Mouse (Mus musculus): ENCODE measurements around the gene Nol3. TPM values are rescaled to one million over a fixed set of nuclear protein-coding genes. Genes with fewer than 3 reads are reported as not detected.

Gene Nol3
- total RNA-seq, 2 experiments from 2014 or later = 23.9 to 26.0 TPM

GRCm38 (mm10) chr8:105260371-105261099, 15.4 kb upstream of the Nol3 start:
- no peak for DNase-seq
- intact Hi-C loops (cut with DNase I) = loop anchor here (5.0 kb wide), 1 partner anchor 88 kb away; the partner anchor contains the start of gene Cbfb

- intact Hi-C loops (cut with DNase I) = loop anchor here (5.0 kb wide), 1 partner anchor 89 kb away; the partner anchor contains the start of gene Cbfb
- DNase-seq = no peak
Measured at GRCm38 (mm10) chr8:105261326-105261980, 14.5 kb upstream of the Nol3 start.

GRCm38 (mm10) chr8:105263244-105263912, 12.6 kb upstream of the Nol3 start:
- no peak for DNase-seq
- intact Hi-C loops (cut with DNase I) = loop anchor here (5.0 kb wide), 1 partner anchor 91 kb away; the partner anchor contains the start of gene Cbfb

GRCm38 (mm10) chr8:105264024-105264982, 11.6 kb upstream of the Nol3 start, which contains the start of the genes Tradd and Fbxl8:
TSS of gene Tradd (minus strand) at chr8:105264609.
TSS of gene Fbxl8 (plus strand) at chr8:105264648.
- intact Hi-C loops (cut with DNase I) = loop anchor here (5.0 kb wide), 1 partner anchor 92 kb away; the partner anchor contains the start of gene Cbfb
- DNase-seq = peak; percentile 61 to 64

GRCm38 (mm10) chr8:105265128-105265527, 10.8 kb upstream of the Nol3 start:
- intact Hi-C loops (cut with DNase I) = no loop called here
- no peak for DNase-seq

GRCm38 (mm10) chr8:105266775-105267174, 9.2 kb upstream of the Nol3 start:
- intact Hi-C loops (cut with DNase I) = no loop called here
- DNase-seq = no peak

GRCm38 (mm10) chr8:105268342-105269074, 7.4 kb upstream of the Nol3 start:
- intact Hi-C loops (cut with DNase I) = no loop called here
- no peak for DNase-seq

- DNase-seq = no peak
- intact Hi-C loops (cut with DNase I) = no loop called here
Measured at GRCm38 (mm10) chr8:105269075-105269458, 6.9 kb upstream of the Nol3 start.

- peak; percentile 44 to 54 for DNase-seq
- intact Hi-C loops (cut with DNase I) = no loop called here
Measured at GRCm38 (mm10) chr8:105269461-105269947, 6.4 kb upstream of the Nol3 start, which contains the start of gene Hsf4. TSS of gene Hsf4 (plus strand) at chr8:105269801.

- no peak for DNase-seq
- intact Hi-C loops (cut with DNase I) = no loop called here
Measured at GRCm38 (mm10) chr8:105270101-105270915, 5.6 kb upstream of the Nol3 start.

GRCm38 (mm10) chr8:105270916-105271186, 5.1 kb upstream of the Nol3 start:
- intact Hi-C loops (cut with DNase I) = no loop called here
- no peak for DNase-seq

- intact Hi-C loops (cut with DNase I) = no loop called here
- DNase-seq = no peak
Measured at GRCm38 (mm10) chr8:105275387-105275786, 553 bp upstream of the Nol3 start.

- DNase-seq = peak in 1 of 2 experiments; percentile 63
- intact Hi-C loops (cut with DNase I) = no loop called here
Measured at GRCm38 (mm10) chr8:105276292-105277120, 566 bp downstream of the Nol3 start.

- intact Hi-C loops (cut with DNase I) = no loop called here
- DNase-seq = peak; percentile 74 to 77
Measured at GRCm38 (mm10) chr8:105278911-105279334, 3.0 kb downstream of the Nol3 start.

GRCm38 (mm10) chr8:105280567-105280966, 4.6 kb downstream of the Nol3 start:
- intact Hi-C loops (cut with DNase I) = no loop called here
- no peak for DNase-seq

- intact Hi-C loops (cut with DNase I) = no loop called here
- DNase-seq = no peak
Measured at GRCm38 (mm10) chr8:105281821-105282220, 5.9 kb downstream of the Nol3 start.

GRCm38 (mm10) chr8:105282239-105282638, 6.3 kb downstream of the Nol3 start:
- intact Hi-C loops (cut with DNase I) = no loop called here
- DNase-seq = no peak

All from gastrocnemius, postnatal 36 days (tissue).